Mouse (Mus musculus): ENCODE data around the gene Lrch1. TPM values are rescaled to one million over a fixed set of nuclear protein-coding genes. Genes with fewer than 3 reads are reported as not detected.
A peak's percentile ranks its signal among the peaks of the same experiment; 100 is the strongest.

Gene Lrch1
- polyA plus RNA-seq, 1 experiment = 11.5 TPM

GRCm38 (mm10) chr14:74811617-74812016 is 136.1 kb downstream of the Lrch1 start:
- Histone ChIP-seq H3K4me3 (ENCODE audit: extremely low read depth, insufficient read depth, insufficient read length) (no peak overlapping the region), H3K27ac (ENCODE audit: insufficient read depth, low read length) (no peak overlapping the region), H3K27me3 (ENCODE audit: control insufficient read depth, insufficient read depth, low read length) (no peaks in the 10 kb centered on the region), H3K36me3 (ENCODE audit: control insufficient read depth, insufficient read depth, low read length) (peaks cover 51% of the 10 kb centered on the region), H3K4me1 (ENCODE audit: control insufficient read depth, insufficient read depth, insufficient read length) (no peaks in the 10 kb centered on the region)
- TF ChIP-seq CTCF (IDR thresholded peaks at IDR 0.05; ENCODE audit: extremely low read depth, insufficient read depth, insufficient read length, insufficient replicate concordance) (no peak), POLR2A (IDR thresholded peaks at IDR 0.05; ENCODE audit: low read depth, low read length) (no peak)
- no peak for DNase-seq (ENCODE audit: low read depth in 1 of 2, low spot score in 2 of 2)
- 89% methylated on average over 11 of the region's 11 CpGs for WGBS

- Histone ChIP-seq H3K4me1 (ENCODE audit: control insufficient read depth, insufficient read depth, insufficient read length) (peaks cover 3% of the 10 kb centered on the region; the same call in 1 of the 2 replicates), H3K36me3 (ENCODE audit: control insufficient read depth, insufficient read depth, low read length) (peaks cover 40% of the 10 kb centered on the region), H3K27me3 (ENCODE audit: control insufficient read depth, insufficient read depth, low read length) (no peaks in the 10 kb centered on the region), H3K4me3 (ENCODE audit: extremely low read depth, insufficient read depth, insufficient read length) (no peak overlapping the region), H3K27ac (ENCODE audit: insufficient read depth, low read length) (no peak overlapping the region)
- WGBS = 92% methylated on average over 1 of the region's 1 CpGs
- no peak for TF ChIP-seq CTCF (IDR thresholded peaks at IDR 0.05; ENCODE audit: extremely low read depth, insufficient read depth, insufficient read length, insufficient replicate concordance)
- TF ChIP-seq POLR2A (IDR thresholded peaks at IDR 0.05; ENCODE audit: low read depth, low read length) = no peak
- no peak for DNase-seq (ENCODE audit: low read depth in 1 of 2, low spot score in 2 of 2)
Observed at GRCm38 (mm10) chr14:74801961-74802360, 145.7 kb downstream of the Lrch1 start.

GRCm38 (mm10) chr14:74798063-74798890 is 149.4 kb downstream of the Lrch1 start:
- no peak for DNase-seq (ENCODE audit: low read depth in 1 of 2, low spot score in 2 of 2)
- TF ChIP-seq POLR2A (IDR thresholded peaks at IDR 0.05; ENCODE audit: low read depth, low read length) = no peak
- Histone ChIP-seq H3K4me1 (ENCODE audit: control insufficient read depth, insufficient read depth, insufficient read length) (peaks cover 3% of the 10 kb centered on the region; the same call in 1 of the 2 replicates), H3K27ac (ENCODE audit: insufficient read depth, low read length) (no peak overlapping the region), H3K4me3 (ENCODE audit: extremely low read depth, insufficient read depth, insufficient read length) (no peak overlapping the region), H3K36me3 (ENCODE audit: control insufficient read depth, insufficient read depth, low read length) (peaks cover 27% of the 10 kb centered on the region), H3K27me3 (ENCODE audit: control insufficient read depth, insufficient read depth, low read length) (no peaks in the 10 kb centered on the region)
- WGBS = 95% methylated on average over 16 of the region's 16 CpGs

- TF ChIP-seq POLR2A (IDR thresholded peaks at IDR 0.05; ENCODE audit: low read depth, low read length) (no peak), CTCF (IDR thresholded peaks at IDR 0.05; ENCODE audit: extremely low read depth, insufficient read depth, insufficient read length, insufficient replicate concordance) (no peak)
- Histone ChIP-seq H3K27me3 (ENCODE audit: control insufficient read depth, insufficient read depth, low read length) (no peaks in the 10 kb centered on the region), H3K4me1 (ENCODE audit: control insufficient read depth, insufficient read depth, insufficient read length) (peaks cover 3% of the 10 kb centered on the region; the same call in 1 of the 2 replicates), H3K36me3 (ENCODE audit: control insufficient read depth, insufficient read depth, low read length) (peaks cover 28% of the 10 kb centered on the region), H3K27ac (ENCODE audit: insufficient read depth, low read length) (no peak overlapping the region), H3K4me3 (ENCODE audit: extremely low read depth, insufficient read depth, insufficient read length) (no peak overlapping the region)
- peak in 1 of 2 experiments; percentile 3 for DNase-seq (ENCODE audit: low read depth in 1 of 2, low spot score in 2 of 2)
- 76% methylated on average over 10 of the region's 10 CpGs for WGBS
Observed at GRCm38 (mm10) chr14:74797386-74798062, 150.2 kb downstream of the Lrch1 start.

- no peak for DNase-seq (ENCODE audit: low read depth in 1 of 2, low spot score in 2 of 2)
- H3K36me3 ChIP-seq (ENCODE audit: control insufficient read depth, insufficient read depth, low read length) = peaks cover 26% of the 10 kb centered on the region
- no peaks in the 10 kb centered on the region for H3K27me3 ChIP-seq (ENCODE audit: control insufficient read depth, insufficient read depth, low read length)
- peaks cover 3% of the 10 kb centered on the region; the same call in 1 of the 2 replicates for H3K4me1 ChIP-seq (ENCODE audit: control insufficient read depth, insufficient read depth, insufficient read length)
- TF ChIP-seq POLR2A (IDR thresholded peaks at IDR 0.05; ENCODE audit: low read depth, low read length) (no peak), CTCF (IDR thresholded peaks at IDR 0.05; ENCODE audit: extremely low read depth, insufficient read depth, insufficient read length, insufficient replicate concordance) (no peak)
- WGBS = 92% methylated on average over 12 of the region's 12 CpGs
- no peak overlapping the region for H3K27ac ChIP-seq (ENCODE audit: insufficient read depth, low read length)
- no peak overlapping the region for H3K4me3 ChIP-seq (ENCODE audit: extremely low read depth, insufficient read depth, insufficient read length)
Observed at GRCm38 (mm10) chr14:74794931-74795330, 152.7 kb downstream of the Lrch1 start.

GRCm38 (mm10) chr14:74792793-74793192 is 154.9 kb downstream of the Lrch1 start:
- WGBS = 82% methylated on average over 6 of the region's 6 CpGs
- Histone ChIP-seq H3K27ac (ENCODE audit: insufficient read depth, low read length) (no peak overlapping the region), H3K36me3 (ENCODE audit: control insufficient read depth, insufficient read depth, low read length) (peaks cover 28% of the 10 kb centered on the region), H3K4me3 (ENCODE audit: extremely low read depth, insufficient read depth, insufficient read length) (no peak overlapping the region), H3K27me3 (ENCODE audit: control insufficient read depth, insufficient read depth, low read length) (no peaks in the 10 kb centered on the region), H3K4me1 (ENCODE audit: control insufficient read depth, insufficient read depth, insufficient read length) (peaks cover 3% of the 10 kb centered on the region; the same call in 1 of the 2 replicates)
- no peak for DNase-seq (ENCODE audit: low read depth in 1 of 2, low spot score in 2 of 2)
- TF ChIP-seq CTCF (IDR thresholded peaks at IDR 0.05; ENCODE audit: extremely low read depth, insufficient read depth, insufficient read length, insufficient replicate concordance) = no peak
- no peak for TF ChIP-seq POLR2A (IDR thresholded peaks at IDR 0.05; ENCODE audit: low read depth, low read length)
